Mouse (Mus musculus) heart, adult 9 months (tissue): Measurements from ENCODE around the gene Pmpca.

Experiments
- DNase-seq, 2 experiments: peaks; one replicate each; pipeline ENCODE4 v3.0.0; 2022; ENCODE audit warnings: low spot score in 2 of 2

Gene Pmpca

DNA sequence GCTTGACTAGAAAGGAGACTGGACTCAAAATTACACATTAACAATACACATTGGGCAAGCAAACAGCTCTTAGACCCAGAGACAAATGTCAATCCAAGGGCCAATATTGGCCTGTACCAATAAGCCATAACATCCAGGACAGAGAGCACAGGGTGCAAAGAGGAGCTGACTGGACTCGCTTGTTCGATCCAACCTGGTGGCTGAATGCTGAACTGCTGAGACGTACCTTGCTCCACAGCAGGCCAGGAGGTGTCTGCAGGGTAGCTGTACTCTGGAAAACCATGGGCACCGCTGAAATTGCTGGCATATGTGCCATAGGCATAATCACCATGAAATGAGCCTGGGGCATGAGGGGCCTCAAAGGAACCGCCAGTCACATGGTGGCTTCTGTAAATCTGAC is 40.7 kb downstream of the Pmpca start:
- DNase-seq, result no peak

DNA sequence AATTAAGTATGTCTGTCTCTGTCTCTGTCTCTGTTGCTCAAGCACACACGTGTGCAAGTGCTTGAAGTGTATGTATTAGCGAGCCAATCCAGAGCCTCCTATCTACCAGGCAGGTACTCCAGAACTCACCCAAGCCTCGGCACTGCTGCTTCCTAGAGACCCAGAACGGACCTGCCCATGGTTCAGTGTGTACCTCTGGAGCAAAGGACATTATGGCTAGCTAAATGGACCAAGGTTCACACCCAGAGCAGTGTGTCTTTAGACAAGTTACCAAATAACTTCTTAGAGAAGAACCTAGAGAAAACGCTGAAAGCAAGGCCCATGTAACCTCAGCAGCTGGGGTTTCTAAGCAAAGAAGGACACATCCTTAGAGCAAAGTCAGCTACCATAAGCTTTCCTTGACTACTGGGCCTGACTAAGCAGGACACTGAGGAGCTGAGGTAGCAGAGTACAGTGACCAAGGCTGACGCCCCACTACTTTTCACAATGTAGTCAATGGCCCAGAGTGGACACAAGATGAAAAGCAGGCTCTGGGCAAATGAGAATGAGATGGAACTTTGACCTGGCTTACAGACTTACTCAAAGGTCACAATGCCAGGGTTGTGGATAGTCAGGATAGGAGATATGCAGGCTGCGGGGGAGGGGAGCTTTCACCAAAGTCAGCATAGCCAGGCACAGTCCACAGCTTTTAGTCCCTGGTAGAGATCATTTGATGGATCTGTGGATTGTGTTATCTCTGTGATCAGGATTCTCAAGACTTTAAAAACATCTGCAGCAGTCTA is 45.8 kb downstream of the Pmpca start:
- no peak for DNase-seq

GRCm38 (mm10) chr2:26437221-26437620 is 48.1 kb downstream of the Pmpca start:
- no peak for DNase-seq

GRCm38 (mm10) chr2:26438373-26438772 is 49.2 kb downstream of the Pmpca start:
- no peak for DNase-seq

DNA sequence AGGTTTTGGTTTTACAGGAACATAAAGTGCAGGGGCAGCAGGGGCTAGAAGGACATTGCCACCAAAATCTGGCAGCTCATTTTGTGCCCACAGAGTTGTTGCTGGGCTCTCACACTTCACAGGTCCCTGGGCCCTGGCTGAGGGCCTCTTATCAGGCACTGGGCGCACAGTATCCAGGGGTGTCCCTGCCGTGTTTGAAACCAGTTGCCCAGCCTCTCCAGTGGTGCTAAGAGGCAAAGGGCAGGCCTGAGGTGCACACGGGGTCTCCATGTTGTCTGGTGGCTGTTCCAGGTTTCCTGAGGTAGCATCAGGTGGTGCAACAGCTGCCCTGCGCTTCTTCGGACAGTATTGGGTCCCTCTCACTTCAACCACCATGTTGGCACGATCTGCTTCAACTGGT is 50.5 kb downstream of the Pmpca start:
- no peak for DNase-seq

DNA sequence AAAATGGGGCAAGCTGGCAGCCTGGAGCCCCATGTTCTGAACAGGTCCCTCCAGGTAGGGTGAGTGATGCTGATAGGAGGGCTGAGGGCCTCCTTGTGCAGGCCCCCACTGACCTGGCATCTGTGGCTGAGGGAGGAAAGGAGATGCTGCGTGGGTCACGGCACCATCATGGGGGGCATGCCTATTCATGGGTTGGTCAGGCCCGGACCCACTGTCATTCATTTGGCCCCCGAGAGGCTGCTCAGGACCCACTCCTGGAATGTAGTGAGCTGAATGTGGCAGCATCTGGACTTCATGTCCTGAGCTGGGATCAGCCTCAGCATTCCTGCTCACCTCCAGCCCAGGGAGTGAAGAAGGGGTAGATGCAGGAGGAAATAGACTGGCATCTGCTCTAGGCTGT is 52.1 kb downstream of the Pmpca start:
- no peak for DNase-seq

- DNase-seq, result peak in 1 of 2 experiments; percentile 30
These were observed 52.5 kb downstream of the Pmpca start for GRCm38 (mm10) chr2:26441688-26442087.

- no peak for DNase-seq
These were observed 53.7 kb downstream of the Pmpca start for GRCm38 (mm10) chr2:26442843-26443242.

DNA sequence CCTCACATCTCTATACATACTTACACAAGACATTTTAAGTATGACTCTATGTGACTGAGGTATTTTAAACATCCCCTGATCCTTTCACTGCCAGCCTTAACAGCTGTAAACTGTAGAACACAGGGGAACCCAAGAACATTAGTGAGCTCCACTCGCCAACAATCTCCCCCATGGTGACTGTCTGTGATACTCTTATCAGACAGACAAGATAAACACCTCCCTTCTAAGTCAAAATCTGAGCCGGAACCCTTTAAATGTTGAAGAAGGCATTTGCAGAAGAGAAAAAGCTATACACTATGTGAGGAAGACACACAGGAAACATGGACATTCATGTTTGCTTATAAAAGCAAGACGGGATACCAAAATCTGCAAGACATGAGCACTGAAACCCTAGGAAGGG is 54.7 kb downstream of the Pmpca start:
- no peak for DNase-seq

GRCm38 (mm10) chr2:26444368-26444767 is 55.2 kb downstream of the Pmpca start:
- DNase-seq, result peak in 1 of 2 experiments; percentile 29

GRCm38 (mm10) chr2:26444946-26445665 is 56.0 kb downstream of the Pmpca start, which contains the start of gene Sec16a:
TSS of gene Sec16a (minus strand) at chr2:26445216.
- peak; percentile 98 to 100 for DNase-seq

GRCm38 (mm10) chr2:26445666-26446445 is 56.7 kb downstream of the Pmpca start:
- peak; percentile 96 to 97 for DNase-seq

DNA sequence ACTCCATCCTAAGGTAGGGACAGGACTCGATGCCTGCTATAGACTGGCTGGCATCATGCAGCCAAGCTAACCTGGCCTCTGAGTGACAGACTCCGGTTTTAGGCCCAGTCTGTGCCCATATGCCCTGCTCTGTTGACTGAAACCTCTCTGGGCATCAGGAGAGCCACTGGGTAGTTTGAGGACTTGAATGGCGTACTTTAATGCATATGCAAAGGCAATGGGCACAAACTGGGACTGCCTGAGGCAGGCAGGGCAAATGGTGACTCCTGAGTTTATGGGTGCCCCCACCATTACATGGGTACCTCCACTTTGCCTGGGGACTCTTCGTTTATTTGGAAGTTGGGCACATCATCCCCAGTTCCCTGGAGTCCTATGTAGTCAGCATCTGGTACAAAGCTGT is 57.5 kb downstream of the Pmpca start:
- no peak for DNase-seq
